Mouse (Mus musculus): ENCODE measurements at regions not wholly inside any gene's neighbourhood (a gene's known extent, or its start where the extent isn't known, plus 50 kb on each side); places are given as distances from the start of the nearest gene placed in this dataset.

DNA sequence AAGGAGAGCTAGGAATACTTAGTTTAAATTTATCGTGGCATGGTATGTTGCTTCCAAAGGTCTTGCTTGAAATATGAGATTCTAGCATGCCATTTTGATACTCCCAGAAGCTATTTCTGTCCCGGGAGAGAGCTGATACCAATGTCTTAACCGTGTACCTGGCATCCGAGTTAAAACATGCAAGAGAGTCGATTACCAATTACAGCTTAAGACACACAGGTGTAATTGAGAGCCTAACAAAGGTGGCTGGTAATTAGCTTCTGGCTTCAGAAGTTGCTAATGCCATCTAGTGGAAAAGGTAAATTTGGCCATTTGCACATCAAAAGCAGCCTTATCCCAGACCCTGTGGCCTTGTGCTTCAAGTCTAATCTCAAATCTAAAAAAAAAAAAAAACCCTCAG, 210.0 kb upstream of the Spred2 start:
- TF ChIP-seq NANOG (IDR thresholded peaks at IDR 0.05; ENCODE audit: borderline replicate concordance, low read length) (no peak), CTCF (conservative IDR thresholded peaks at IDR 0.05; ENCODE audit: low read length) (no peak), POU5F1 (IDR thresholded peaks at IDR 0.05; ENCODE audit: borderline replicate concordance, low read length) (no peak)
- Histone ChIP-seq H3K9me3 (ENCODE audit: low read length) (peaks cover 3% of the 10 kb centered on the region; the same call in 1 of the 2 replicates), H3K27me3 (ENCODE audit: insufficient read depth, low read length) (peaks cover 14% of the 10 kb centered on the region; the same call in 1 of the 2 replicates), H3K4me1 (replicated peaks; ENCODE audit: low read depth, low read length) (peaks cover 13% of the 10 kb centered on the region; the same call in 1 of the 2 replicates), H3K36me3 (ENCODE audit: insufficient read depth, low read length) (no peaks in the 10 kb centered on the region), H3K4me3 (replicated peaks; ENCODE audit: low read length) (no peak overlapping the region)

DNA sequence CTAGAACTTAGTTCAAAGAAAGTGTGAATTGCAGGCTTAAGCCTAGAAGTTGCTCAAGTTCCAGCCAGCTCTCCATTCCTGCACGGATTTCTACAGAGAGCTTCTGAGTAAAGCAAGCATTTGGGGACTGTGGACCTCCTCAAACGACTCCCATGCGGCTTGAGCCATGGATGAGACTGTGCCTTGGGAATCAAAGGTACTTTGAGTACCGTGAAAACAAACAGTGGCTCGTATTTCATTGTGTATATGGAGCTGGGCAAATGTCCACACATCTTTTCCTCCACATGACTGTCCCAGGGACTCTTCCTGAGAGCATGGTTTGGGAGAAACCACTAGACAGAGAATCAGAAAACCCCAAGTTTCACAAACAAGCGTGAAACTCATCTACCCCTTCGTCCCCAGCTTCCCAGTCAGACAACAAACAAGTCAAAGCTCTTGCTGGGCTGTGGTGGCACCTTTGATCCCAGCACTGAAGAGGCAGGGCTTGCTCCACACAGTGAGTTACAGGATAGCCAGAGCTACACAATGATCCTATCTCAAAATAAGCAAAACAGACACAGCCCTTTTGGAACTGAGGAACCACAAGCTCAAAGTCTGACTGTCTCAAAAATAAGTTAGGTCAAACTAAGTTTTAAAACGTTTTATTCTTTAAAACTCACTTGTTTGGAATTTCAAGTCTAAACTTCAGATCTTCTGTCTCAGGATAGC, 209.1 kb upstream of the Spred2 start:
- H3K36me3 ChIP-seq (ENCODE audit: insufficient read depth, low read length), result no peaks in the 10 kb centered on the region
- H3K27me3 ChIP-seq (ENCODE audit: insufficient read depth, low read length), result peaks cover 14% of the 10 kb centered on the region; the same call in 1 of the 2 replicates
- H3K9me3 ChIP-seq (ENCODE audit: low read length), result peaks cover 7% of the 10 kb centered on the region; the same call in 1 of the 2 replicates
- no peak overlapping the region for H3K4me3 ChIP-seq (replicated peaks; ENCODE audit: low read length)
- no peak for TF ChIP-seq CTCF (conservative IDR thresholded peaks at IDR 0.05; ENCODE audit: low read length)
- TF ChIP-seq POU5F1 (IDR thresholded peaks at IDR 0.05; ENCODE audit: borderline replicate concordance, low read length), result no peak
- no peak for TF ChIP-seq NANOG (IDR thresholded peaks at IDR 0.05; ENCODE audit: borderline replicate concordance, low read length)
- peaks cover 13% of the 10 kb centered on the region; the same call in 1 of the 2 replicates for H3K4me1 ChIP-seq (replicated peaks; ENCODE audit: low read depth, low read length)

DNA sequence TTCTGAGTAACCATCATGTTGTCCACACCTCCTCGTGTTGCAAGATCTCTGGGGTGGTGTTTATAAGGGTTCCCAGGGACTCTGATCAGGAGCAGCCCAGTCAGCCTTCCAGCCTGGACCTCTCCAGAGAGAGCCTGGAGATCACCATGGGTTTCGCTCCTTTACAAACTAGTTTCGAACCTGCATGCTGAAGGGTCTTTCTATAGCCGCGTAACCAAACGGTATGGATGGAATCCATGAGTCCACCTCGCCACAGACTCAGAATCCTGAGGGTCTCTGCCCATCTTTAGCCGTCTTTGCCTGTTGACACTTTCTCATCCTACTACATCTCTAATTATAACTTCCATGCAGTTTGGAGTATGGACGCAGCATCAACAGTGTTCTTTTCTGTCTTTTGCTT, 206.0 kb upstream of the Spred2 start:
- peaks cover 13% of the 10 kb centered on the region; the same call in 1 of the 2 replicates for H3K4me1 ChIP-seq (replicated peaks; ENCODE audit: low read depth, low read length)
- no peaks in the 10 kb centered on the region for H3K36me3 ChIP-seq (ENCODE audit: insufficient read depth, low read length)
- peaks cover 11% of the 10 kb centered on the region; the same call in 1 of the 2 replicates for H3K27me3 ChIP-seq (ENCODE audit: insufficient read depth, low read length)
- no peak overlapping the region for H3K4me3 ChIP-seq (replicated peaks; ENCODE audit: low read length)
- TF ChIP-seq NANOG (IDR thresholded peaks at IDR 0.05; ENCODE audit: borderline replicate concordance, low read length) (no peak), POU5F1 (IDR thresholded peaks at IDR 0.05; ENCODE audit: borderline replicate concordance, low read length) (no peak), CTCF (conservative IDR thresholded peaks at IDR 0.05; ENCODE audit: low read length) (no peak)
- peaks cover 7% of the 10 kb centered on the region; the same call in 1 of the 2 replicates for H3K9me3 ChIP-seq (ENCODE audit: low read length)

DNA sequence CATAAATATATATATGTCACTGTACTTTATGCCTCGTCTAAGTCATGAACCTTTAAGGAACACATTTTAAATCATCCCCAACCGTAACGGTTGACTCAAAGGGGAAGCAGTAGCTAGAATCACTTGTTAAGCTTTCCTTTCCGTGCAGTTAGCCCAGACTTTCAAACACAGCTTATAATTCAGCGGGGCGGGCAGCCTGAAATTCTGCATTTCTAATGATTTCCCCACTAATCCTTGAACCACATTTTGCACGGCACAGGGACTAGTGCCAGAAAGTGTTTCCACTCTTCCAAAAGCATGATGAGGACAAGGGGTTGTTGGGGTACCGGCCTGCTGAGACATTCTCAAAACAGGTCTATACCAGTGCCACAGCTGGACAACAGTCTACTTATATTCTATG, 195.1 kb upstream of the Spred2 start:
- TF ChIP-seq POU5F1 (IDR thresholded peaks at IDR 0.05; ENCODE audit: borderline replicate concordance, low read length) (no peak), NANOG (IDR thresholded peaks at IDR 0.05; ENCODE audit: borderline replicate concordance, low read length) (no peak), CTCF (conservative IDR thresholded peaks at IDR 0.05; ENCODE audit: low read length) (no peak)
- no peaks in the 10 kb centered on the region for H3K36me3 ChIP-seq (ENCODE audit: insufficient read depth, low read length)
- peaks cover 14% of the 10 kb centered on the region for H3K9me3 ChIP-seq (ENCODE audit: low read length)
- no peaks in the 10 kb centered on the region for H3K27me3 ChIP-seq (ENCODE audit: insufficient read depth, low read length)
- H3K4me3 ChIP-seq (replicated peaks; ENCODE audit: low read length), result no peak overlapping the region
- H3K4me1 ChIP-seq (replicated peaks; ENCODE audit: low read depth, low read length), result no peaks in the 10 kb centered on the region

DNA sequence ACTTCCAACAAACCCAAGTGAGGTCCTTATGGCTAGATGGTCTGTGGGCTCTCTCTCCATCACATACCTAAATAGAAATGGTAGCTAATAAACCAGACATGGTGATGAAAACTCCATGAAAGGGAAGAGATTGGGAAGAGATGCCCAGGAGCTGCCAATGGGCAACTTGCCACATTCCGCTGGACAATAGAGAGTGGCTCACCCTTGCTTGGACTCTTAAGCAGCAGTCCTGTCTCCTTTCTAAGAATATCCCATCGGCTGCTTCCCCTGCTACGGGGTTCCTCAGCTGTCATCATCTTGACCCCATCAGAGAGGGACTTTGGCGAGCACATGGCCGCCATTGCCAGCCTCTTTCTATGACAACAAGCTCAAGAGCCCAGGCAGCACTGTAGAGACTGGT, 193.4 kb upstream of the Spred2 start:
- no peak overlapping the region for H3K4me3 ChIP-seq (replicated peaks; ENCODE audit: low read length)
- no peaks in the 10 kb centered on the region for H3K27me3 ChIP-seq (ENCODE audit: insufficient read depth, low read length)
- no peaks in the 10 kb centered on the region for H3K36me3 ChIP-seq (ENCODE audit: insufficient read depth, low read length)
- no peak for TF ChIP-seq CTCF (conservative IDR thresholded peaks at IDR 0.05; ENCODE audit: low read length)
- no peak for TF ChIP-seq NANOG (IDR thresholded peaks at IDR 0.05; ENCODE audit: borderline replicate concordance, low read length)
- TF ChIP-seq POU5F1 (IDR thresholded peaks at IDR 0.05; ENCODE audit: borderline replicate concordance, low read length), result no peak
- no peaks in the 10 kb centered on the region for H3K4me1 ChIP-seq (replicated peaks; ENCODE audit: low read depth, low read length)
- H3K9me3 ChIP-seq (ENCODE audit: low read length), result peaks cover 14% of the 10 kb centered on the region

DNA sequence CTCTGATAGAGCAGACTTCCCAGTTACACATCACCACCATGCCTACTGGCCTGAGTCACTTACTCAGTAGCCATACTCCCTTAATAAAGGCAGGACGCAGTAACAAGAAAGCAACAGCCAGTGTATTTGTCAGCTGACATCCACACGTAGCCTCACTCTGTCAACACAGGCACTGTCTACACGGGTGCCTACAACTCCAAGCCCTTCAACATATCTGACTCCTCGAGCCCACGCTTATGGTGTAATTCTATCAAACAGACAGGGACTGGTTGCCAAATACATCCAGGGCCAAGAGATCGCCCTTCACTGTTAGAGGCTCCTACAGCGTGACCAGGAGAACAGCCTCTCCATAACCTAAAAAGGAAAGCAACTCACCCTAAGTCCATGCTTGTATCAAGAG, 188.1 kb upstream of the Spred2 start:
- H3K36me3 ChIP-seq (ENCODE audit: insufficient read depth, low read length), result no peaks in the 10 kb centered on the region
- TF ChIP-seq CTCF (conservative IDR thresholded peaks at IDR 0.05; ENCODE audit: low read length), result no peak
- TF ChIP-seq NANOG (IDR thresholded peaks at IDR 0.05; ENCODE audit: borderline replicate concordance, low read length), result no peak
- no peak for TF ChIP-seq POU5F1 (IDR thresholded peaks at IDR 0.05; ENCODE audit: borderline replicate concordance, low read length)
- H3K9me3 ChIP-seq (ENCODE audit: low read length), result peaks cover 28% of the 10 kb centered on the region
- no peaks in the 10 kb centered on the region for H3K27me3 ChIP-seq (ENCODE audit: insufficient read depth, low read length)
- no peak overlapping the region for H3K4me3 ChIP-seq (replicated peaks; ENCODE audit: low read length)
- H3K4me1 ChIP-seq (replicated peaks; ENCODE audit: low read depth, low read length), result no peaks in the 10 kb centered on the region

DNA sequence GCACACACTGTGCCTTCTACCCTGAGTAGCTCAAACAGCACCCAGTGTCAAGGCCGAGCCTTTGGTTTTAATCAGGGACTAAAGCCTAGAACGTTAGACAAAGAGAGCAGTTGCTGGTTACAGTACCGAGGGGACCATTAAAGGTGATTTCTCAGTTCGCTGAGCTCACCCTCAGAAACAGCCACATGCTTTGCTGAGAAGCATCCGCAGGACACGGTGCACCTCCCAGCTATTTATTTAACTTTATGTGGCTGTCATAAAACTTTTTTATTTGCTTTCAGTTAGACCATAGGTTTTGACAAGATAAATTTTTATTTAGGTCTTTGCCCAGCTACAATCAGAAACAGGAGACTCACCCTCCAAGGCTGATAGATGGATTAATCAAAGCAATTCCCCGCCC, 187.2 kb upstream of the Spred2 start:
- no peak overlapping the region for H3K4me3 ChIP-seq (replicated peaks; ENCODE audit: low read length)
- no peaks in the 10 kb centered on the region for H3K36me3 ChIP-seq (ENCODE audit: insufficient read depth, low read length)
- peaks cover 28% of the 10 kb centered on the region for H3K9me3 ChIP-seq (ENCODE audit: low read length)
- no peaks in the 10 kb centered on the region for H3K27me3 ChIP-seq (ENCODE audit: insufficient read depth, low read length)
- TF ChIP-seq POU5F1 (IDR thresholded peaks at IDR 0.05; ENCODE audit: borderline replicate concordance, low read length) (no peak), NANOG (IDR thresholded peaks at IDR 0.05; ENCODE audit: borderline replicate concordance, low read length) (no peak), CTCF (conservative IDR thresholded peaks at IDR 0.05; ENCODE audit: low read length) (no peak)
- H3K4me1 ChIP-seq (replicated peaks; ENCODE audit: low read depth, low read length), result no peaks in the 10 kb centered on the region

DNA sequence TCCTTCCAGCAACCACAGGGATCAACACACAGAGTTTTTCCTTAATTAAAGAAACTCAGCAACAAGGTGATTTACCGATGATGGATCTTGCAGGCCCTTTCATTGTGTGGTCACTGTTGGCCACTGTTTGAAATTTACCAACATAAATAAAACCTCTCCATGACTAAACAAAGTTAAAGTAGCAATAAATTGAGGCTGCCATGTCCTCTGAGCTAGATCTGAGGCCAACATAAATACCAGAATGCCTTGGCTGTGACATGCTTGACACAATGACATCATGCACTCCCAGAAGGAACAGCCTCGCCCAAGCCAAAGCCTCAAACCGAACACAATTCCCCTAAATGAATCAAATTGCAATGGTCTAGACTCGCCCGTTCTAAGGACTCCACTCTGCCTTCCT, 186.8 kb upstream of the Spred2 start:
- no peak for TF ChIP-seq NANOG (IDR thresholded peaks at IDR 0.05; ENCODE audit: borderline replicate concordance, low read length)
- TF ChIP-seq POU5F1 (IDR thresholded peaks at IDR 0.05; ENCODE audit: borderline replicate concordance, low read length), result no peak
- no peak for TF ChIP-seq CTCF (conservative IDR thresholded peaks at IDR 0.05; ENCODE audit: low read length)
- Histone ChIP-seq H3K27me3 (ENCODE audit: insufficient read depth, low read length) (no peaks in the 10 kb centered on the region), H3K4me3 (replicated peaks; ENCODE audit: low read length) (no peak overlapping the region), H3K4me1 (replicated peaks; ENCODE audit: low read depth, low read length) (no peaks in the 10 kb centered on the region), H3K36me3 (ENCODE audit: insufficient read depth, low read length) (no peaks in the 10 kb centered on the region), H3K9me3 (ENCODE audit: low read length) (peaks cover 28% of the 10 kb centered on the region)

Data from E14TG2a.4 (cell line).